Mouse (Mus musculus) embryonic facial prominence, embryonic 14.5 days (tissue): ENCODE measurements around the gene Gm4724. TPM values are rescaled to one million over a fixed set of nuclear protein-coding genes. Genes with fewer than 3 reads are reported as not detected.
"Not testable (repeated sequence)": the region's sequence is repeated elsewhere in the genome, so short reads cannot be mapped to it uniquely, and the experiment has no call there.

Source experiments
- ATAC-seq: fragments of 200-750 bp; cut with Nextera tagmentation; 2 replicates; pipeline ENCODE4 v1.8.0; 2017; ENCODE audit warnings: low read depth, moderate number of reproducible peaks, moderate TSS enrichment
- DNase-seq: peaks from one replicate; pipeline ENCODE4 v3.0.0-alpha.2; 2015; ENCODE audit warnings: low spot score
- H3K27ac ChIP-seq: fragments of 300-500 bp; sonication (generic); replicated peaks from 2 replicates; pipeline ENCODE4 v1.5.1; 2014; ENCODE audit warnings: low read depth, mild to moderate bottlenecking, low read length, moderate library complexity
- H3K27me3 ChIP-seq: fragments of 300-500 bp; sonication (generic); replicated peaks from 2 replicates; pipeline ENCODE4 v1.6.1; 2014; ENCODE audit warnings: low read length; ENCODE audit not compliant: control insufficient read depth, insufficient read depth
- H3K36me3 ChIP-seq: fragments of 300-500 bp; sonication (generic); 2 replicates; pipeline ENCODE4 v1.6.1; 2014; ENCODE audit warnings: low read length, mixed read lengths; ENCODE audit not compliant: control insufficient read depth, insufficient read depth
- H3K4me1 ChIP-seq: fragments of 300-500 bp; sonication (generic); 2 replicates; pipeline ENCODE4 v1.6.1; 2014; ENCODE audit warnings: antibody characterized with exemption, low read length; ENCODE audit not compliant: control insufficient read depth, insufficient read depth
- H3K4me2 ChIP-seq: fragments of 300-500 bp; sonication (generic); 2 replicates; pipeline ENCODE4 v1.6.1; 2014; ENCODE audit warnings: low read depth, mild to moderate bottlenecking, low read length, moderate library complexity, mixed read lengths
- H3K4me3 ChIP-seq: fragments of 300-500 bp; sonication (generic); 2 replicates; pipeline ENCODE4 v1.5.1; 2014; ENCODE audit warnings: low read depth, mild to moderate bottlenecking, low read length
- H3K9ac ChIP-seq: fragments of 300-500 bp; sonication (generic); 2 replicates; pipeline ENCODE4 v1.6.1; 2014; ENCODE audit warnings: low read depth, mild to moderate bottlenecking, low read length, moderate library complexity, mixed read lengths
- H3K9me3 ChIP-seq: fragments of 300-500 bp; sonication (generic); 2 replicates; pipeline ENCODE4 v1.6.1; 2016; ENCODE audit warnings: low read length; ENCODE audit not compliant: control insufficient read depth
- WGBS: fragments of 180-500 bp; shearing (Covaris S2); extraction: QIAGEN DNeasy Blood & Tissue Kit; methylation state at CpG from one replicate; pipeline ENCODE4 v1.1.7; 2014; 5-methylcytosine and 5-hydroxymethylcytosine counted together
- polyA plus RNA-seq: library from polyadenylated mRNA; unstranded; fragments of >200 nt; fragmentation: Nextera tagmentation; extraction: Ambion mirVana; gene quantifications from 2 replicates; pipeline ENCODE4 v1.2.1, GENCODE M21; 2014

Gene Gm4724
- polyA plus RNA-seq = 16.5 and 28.4 TPM in 2 replicates

GRCm38 (mm10) chr2:175435707-175436106 lies at the start of gene Gm4724:
Gene Gm4724 (minus strand): TSS chr2:175435807.
- H3K9ac ChIP-seq, H3K36me3 ChIP-seq, H3K4me2 ChIP-seq, H3K27me3 ChIP-seq, ATAC-seq, H3K4me3 ChIP-seq, H3K9me3 ChIP-seq, DNase-seq, H3K27ac ChIP-seq, H3K4me1 ChIP-seq: not testable (repeated sequence)
- no CpG with 5 or more reads among the region's 4 CpGs for WGBS

- WGBS = no CpG with 5 or more reads among the region's 6 CpGs
Measured at GRCm38 (mm10) chr2:175469685-175470084, 34.1 kb upstream of the Gm4724 start, which contains the start of gene Zfp965. Gene Zfp965 (plus strand): TSS chr2:175469985.

More at GRCm38 (mm10) chr2:175469685-175470084, 34.1 kb upstream of the Gm4724 start, which contains the start of gene Zfp965:
- not testable (repeated sequence) for H3K4me2 ChIP-seq, ATAC-seq, H3K36me3 ChIP-seq, H3K27ac ChIP-seq, H3K9ac ChIP-seq, H3K4me3 ChIP-seq, H3K9me3 ChIP-seq, DNase-seq, H3K27me3 ChIP-seq, H3K4me1 ChIP-seq

Other genes with a start within 250 kb of the Gm4724 start
- 7.8 and 9.5 TPM in 2 replicates for gene Gm14391, start 228.9 kb downstream of the Gm4724 start, polyA plus RNA-seq
- 2.9 TPM in 1 of 2 replicates, not detected in the other for gene Gm14440, start 160.7 kb downstream of the Gm4724 start, polyA plus RNA-seq
- 21.2 and 22.5 TPM in 2 replicates for gene Gm4631, start 97.6 kb downstream of the Gm4724 start, polyA plus RNA-seq
- 5.6 TPM in 2 replicates for gene Zfp968, start 63.4 kb downstream of the Gm4724 start, polyA plus RNA-seq
- 6.8 and 7.6 TPM in 2 replicates for gene Zfp965, start 34.2 kb upstream of the Gm4724 start, polyA plus RNA-seq
- not detected in 2 replicates for gene Gm11007, start 208.2 kb upstream of the Gm4724 start, polyA plus RNA-seq